Mouse (Mus musculus): ENCODE data around the gene Kif22. TPM values are rescaled to one million over a fixed set of nuclear protein-coding genes. Genes with fewer than 3 reads are reported as not detected.

The Kif22 gene
- total RNA-seq, 2 experiments from 2014 or later, result 50.5 to 57.3 TPM

- ATAC-seq (replicated peaks; ENCODE audit: low FRiP score, poor library complexity, severe bottlenecking), result no peak
These were observed 38.7 kb downstream of the Kif22 start for GRCm38 (mm10) chr7:127003620-127004019.

DNA sequence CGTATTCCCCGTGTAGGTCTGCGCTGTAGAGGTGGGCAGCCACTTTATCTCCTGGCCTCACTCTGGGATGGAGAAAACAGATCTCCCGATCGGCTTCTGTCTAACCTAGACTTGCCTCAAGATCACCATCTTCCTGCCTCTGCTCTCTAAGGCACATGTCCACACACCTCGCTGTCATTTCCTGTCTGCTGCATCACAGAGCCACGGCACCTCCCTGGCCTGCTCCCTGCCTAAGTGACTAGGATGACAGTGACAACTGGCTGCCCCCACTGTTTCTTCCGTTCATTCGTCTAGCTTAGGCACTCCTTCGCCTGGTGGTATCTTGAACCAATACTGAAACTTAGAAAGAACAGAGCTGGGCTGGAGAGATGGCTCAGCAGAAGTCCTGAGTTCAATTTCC, 42.7 kb downstream of the Kif22 start:
- no peak for ATAC-seq (replicated peaks; ENCODE audit: low FRiP score, poor library complexity, severe bottlenecking)

DNA sequence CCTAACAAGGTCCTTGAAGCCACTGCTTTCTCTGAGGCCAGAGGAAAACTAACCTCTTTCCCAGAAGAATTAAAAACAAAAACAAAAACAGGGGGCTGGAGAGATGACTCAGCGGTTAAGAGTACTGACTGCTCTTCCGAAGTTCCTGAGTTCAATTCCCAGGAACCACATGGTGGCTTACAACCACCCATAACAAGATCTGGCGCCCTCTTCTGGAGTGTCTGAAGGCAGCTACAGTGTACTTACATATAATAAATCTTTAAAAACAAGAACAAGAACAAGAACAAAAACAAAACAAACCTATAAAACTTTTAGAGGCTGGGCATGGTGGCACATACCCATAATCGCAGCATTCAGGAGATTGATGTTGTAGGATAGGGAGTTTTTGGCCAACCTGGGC, 45.8 kb downstream of the Kif22 start:
- no peak for ATAC-seq (replicated peaks; ENCODE audit: low FRiP score, poor library complexity, severe bottlenecking)

- ATAC-seq (replicated peaks; ENCODE audit: low FRiP score, poor library complexity, severe bottlenecking), result no peak
These were observed 53.5 kb downstream of the Kif22 start for GRCm38 (mm10) chr7:126988816-126989215.

DNA sequence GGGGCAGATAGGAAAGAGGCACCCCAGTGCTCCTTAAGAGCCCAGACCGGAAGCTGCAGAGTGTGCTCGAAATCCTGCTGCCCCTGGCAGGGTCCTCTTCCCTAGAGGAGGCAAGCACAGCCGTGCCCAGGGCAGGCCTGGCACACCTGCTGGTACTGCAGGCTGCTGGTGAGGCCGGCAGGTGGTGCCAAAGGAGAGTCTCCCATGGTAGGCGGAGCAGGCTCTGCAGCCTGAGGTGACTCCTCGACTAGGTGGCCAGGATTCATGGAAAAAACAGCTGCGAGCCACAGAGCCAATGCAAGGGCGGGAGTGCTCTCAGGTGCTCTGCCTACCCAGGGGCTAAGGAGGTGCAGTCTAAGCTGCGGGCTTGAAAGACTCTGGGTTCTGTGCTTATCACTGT, 56.0 kb downstream of the Kif22 start:
- ATAC-seq (replicated peaks; ENCODE audit: low FRiP score, poor library complexity, severe bottlenecking), result peak; percentile 67

DNA sequence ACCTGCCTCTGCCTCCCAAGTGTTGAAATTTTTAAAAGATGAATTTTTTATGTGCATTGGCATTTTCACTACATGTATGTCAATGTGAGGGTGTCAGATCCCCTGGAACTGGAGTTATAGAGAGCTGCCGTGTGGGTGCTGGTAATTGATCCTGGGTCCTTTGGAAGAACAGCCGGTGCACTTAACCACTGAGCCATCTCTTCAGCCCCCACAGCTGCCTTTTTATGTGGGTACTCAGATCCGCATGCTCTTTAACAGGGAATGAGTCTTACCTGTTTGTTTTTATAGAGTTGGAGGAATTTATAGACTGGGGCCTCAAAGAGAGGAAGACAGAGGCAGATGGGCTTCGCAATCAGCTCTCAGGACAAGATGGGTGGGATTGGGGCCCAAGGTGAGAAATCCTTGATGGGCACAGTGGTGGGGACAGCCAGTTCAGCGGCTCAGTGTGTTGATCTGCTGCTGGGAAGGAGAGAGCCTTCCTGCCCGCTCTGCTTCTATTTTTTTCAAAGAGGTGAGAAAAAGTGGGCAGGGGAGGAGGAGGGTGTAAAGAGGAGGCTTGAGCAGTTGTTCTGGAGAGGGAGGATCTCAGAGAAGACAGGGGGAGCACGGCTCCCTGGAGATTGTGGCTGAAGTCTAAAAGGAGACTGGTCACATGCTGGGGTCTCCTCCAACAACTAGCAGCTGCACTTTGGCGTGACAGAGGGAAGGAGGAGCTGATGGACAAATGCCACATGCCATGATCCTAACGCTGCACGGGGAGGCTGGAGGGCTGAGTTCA, 57.4 kb downstream of the Kif22 start:
- no peak for ATAC-seq (replicated peaks; ENCODE audit: low FRiP score, poor library complexity, severe bottlenecking)

GRCm38 (mm10) chr7:126983113-126983512, 59.2 kb downstream of the Kif22 start:
- ATAC-seq (replicated peaks; ENCODE audit: low FRiP score, poor library complexity, severe bottlenecking), result no peak

GRCm38 (mm10) chr7:126982054-126982453, 60.2 kb downstream of the Kif22 start:
- ATAC-seq (replicated peaks; ENCODE audit: low FRiP score, poor library complexity, severe bottlenecking), result no peak

DNA sequence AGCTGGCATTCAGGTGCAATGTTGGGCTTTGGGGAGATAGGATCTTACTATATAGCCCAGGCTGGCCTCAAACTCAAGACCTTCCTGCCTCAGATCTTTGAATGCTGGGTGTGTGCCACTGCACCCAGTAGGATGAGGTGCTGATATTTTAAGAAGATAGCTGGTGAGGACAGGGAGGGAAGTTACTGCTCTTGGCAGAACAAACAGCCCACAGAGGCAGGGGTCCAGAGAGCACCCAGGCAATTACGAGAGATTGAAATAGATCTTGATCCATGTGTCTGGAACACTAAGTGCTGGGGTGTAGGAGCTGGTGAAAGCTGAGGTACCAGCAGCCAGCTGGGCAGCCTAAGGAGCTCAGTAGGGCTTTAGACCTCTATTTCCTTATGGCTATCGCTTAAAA, 60.7 kb downstream of the Kif22 start:
- no peak for ATAC-seq (replicated peaks; ENCODE audit: low FRiP score, poor library complexity, severe bottlenecking)

GRCm38 (mm10) chr7:126978841-126979240, 63.4 kb downstream of the Kif22 start:
- no peak for ATAC-seq (replicated peaks; ENCODE audit: low FRiP score, poor library complexity, severe bottlenecking)

Other genes with a start within 250 kb of the Kif22 start
Only the 30 nearest of the 31 such genes appear.
- gene Fam57b, start 244.8 kb downstream of the Kif22 start, total RNA-seq (2015; ENCODE audit: low replicate concordance), result not detected in 2 replicates
- not detected in 2 replicates for gene Fam57b, start 244.8 kb downstream of the Kif22 start, total RNA-seq (2017; ENCODE audit: low replicate concordance)
- gene 4930451I11Rik, start 210.8 kb downstream of the Kif22 start, total RNA-seq (2015; ENCODE audit: low replicate concordance), result not detected in 2 replicates
- not detected in 2 replicates for gene 4930451I11Rik, start 210.8 kb downstream of the Kif22 start, total RNA-seq (2017; ENCODE audit: low replicate concordance)
- not detected in 2 replicates for gene Doc2a, start 195.1 kb downstream of the Kif22 start, total RNA-seq (2015; ENCODE audit: low replicate concordance)
- gene Doc2a, start 195.1 kb downstream of the Kif22 start, total RNA-seq (2017; ENCODE audit: low replicate concordance), result not detected in 2 replicates
- 5.2 and 9.2 TPM in 2 replicates for gene Hirip3, start 180.5 kb downstream of the Kif22 start, total RNA-seq (2015; ENCODE audit: low replicate concordance)
- gene Hirip3, start 180.5 kb downstream of the Kif22 start, total RNA-seq (2017; ENCODE audit: low replicate concordance), result 38.2 and 40.8 TPM in 2 replicates
- 14.4 and 35.5 TPM in 2 replicates for gene Ino80e, start 180.1 kb downstream of the Kif22 start, total RNA-seq (2015; ENCODE audit: low replicate concordance)
- gene Ino80e, start 180.1 kb downstream of the Kif22 start, total RNA-seq (2017; ENCODE audit: low replicate concordance), result 4.9 and 9.9 TPM in 2 replicates
- gene Taok2, start 157.8 kb downstream of the Kif22 start, total RNA-seq (2015; ENCODE audit: low replicate concordance), result 6.9 and 9.6 TPM in 2 replicates
- gene Taok2, start 157.8 kb downstream of the Kif22 start, total RNA-seq (2017; ENCODE audit: low replicate concordance), result 17.0 and 31.8 TPM in 2 replicates
- gene Tmem219, start 119.6 kb downstream of the Kif22 start, total RNA-seq (2015; ENCODE audit: low replicate concordance), result 4.0 and 6.3 TPM in 2 replicates
- 2.1 and 6.8 TPM in 2 replicates for gene Tmem219, start 119.6 kb downstream of the Kif22 start, total RNA-seq (2017; ENCODE audit: low replicate concordance)
- 0.77 and 6.9 TPM in 2 replicates for gene Kctd13, start 113.6 kb downstream of the Kif22 start, total RNA-seq (2015; ENCODE audit: low replicate concordance)
- 0.42 and 1.7 TPM in 2 replicates for gene Kctd13, start 113.6 kb downstream of the Kif22 start, total RNA-seq (2017; ENCODE audit: low replicate concordance)
- gene Asphd1, start 92.9 kb downstream of the Kif22 start, total RNA-seq (2015; ENCODE audit: low replicate concordance), result not detected in 2 replicates
- not detected in 2 replicates for gene Asphd1, start 92.9 kb downstream of the Kif22 start, total RNA-seq (2017; ENCODE audit: low replicate concordance)
- gene Sez6l2, start 91.9 kb downstream of the Kif22 start, total RNA-seq (2015; ENCODE audit: low replicate concordance), result not detected in 2 replicates
- gene Sez6l2, start 91.9 kb downstream of the Kif22 start, total RNA-seq (2017; ENCODE audit: low replicate concordance), result 0.84 TPM in 1 of 2 replicates, not detected in the other
- gene Cdipt, start 66.6 kb downstream of the Kif22 start, total RNA-seq (2015; ENCODE audit: low replicate concordance), result 14.8 and 23.1 TPM in 2 replicates
- gene Cdipt, start 66.6 kb downstream of the Kif22 start, total RNA-seq (2017; ENCODE audit: low replicate concordance), result 9.5 and 20.9 TPM in 2 replicates
- gene Cdiptos, start 66.4 kb downstream of the Kif22 start, total RNA-seq (2015; ENCODE audit: low replicate concordance), result 5.0 TPM in 1 of 2 replicates, not detected in the other
- not detected in 2 replicates for gene Cdiptos, start 66.4 kb downstream of the Kif22 start, total RNA-seq (2017; ENCODE audit: low replicate concordance)
- 1.5 and 1.9 TPM in 2 replicates for gene Mvp, start 27.9 kb downstream of the Kif22 start, total RNA-seq (2015; ENCODE audit: low replicate concordance)
- 5.5 and 7.7 TPM in 2 replicates for gene Mvp, start 27.9 kb downstream of the Kif22 start, total RNA-seq (2017; ENCODE audit: low replicate concordance)
- not detected in 2 replicates for gene Pagr1b, start 26.0 kb downstream of the Kif22 start, total RNA-seq (2015; ENCODE audit: low replicate concordance)
- not detected in 2 replicates for gene Pagr1b, start 26.0 kb downstream of the Kif22 start, total RNA-seq (2017; ENCODE audit: low replicate concordance)
- gene Pagr1a, start 25.1 kb downstream of the Kif22 start, total RNA-seq (2015; ENCODE audit: low replicate concordance), result 13.4 and 18.8 TPM in 2 replicates
- gene Pagr1a, start 25.1 kb downstream of the Kif22 start, total RNA-seq (2017; ENCODE audit: low replicate concordance), result 7.0 and 7.1 TPM in 2 replicates
- 1.7 and 1.9 TPM in 2 replicates for gene Gm42742, start 21.4 kb downstream of the Kif22 start, total RNA-seq (2015; ENCODE audit: low replicate concordance)
- 8.1 and 9.1 TPM in 2 replicates for gene Gm42742, start 21.4 kb downstream of the Kif22 start, total RNA-seq (2017; ENCODE audit: low replicate concordance)
- not detected in 2 replicates for gene Prrt2, start 21.3 kb downstream of the Kif22 start, total RNA-seq (2015; ENCODE audit: low replicate concordance)
- gene Prrt2, start 21.3 kb downstream of the Kif22 start, total RNA-seq (2017; ENCODE audit: low replicate concordance), result 1.5 TPM in 1 of 2 replicates, not detected in the other
- gene Maz, start 15.4 kb downstream of the Kif22 start, total RNA-seq (2015; ENCODE audit: low replicate concordance), result 44.9 and 51.3 TPM in 2 replicates
- gene Maz, start 15.4 kb downstream of the Kif22 start, total RNA-seq (2017; ENCODE audit: low replicate concordance), result 25.0 and 49.5 TPM in 2 replicates
- gene Zg16, start 44.9 kb upstream of the Kif22 start, total RNA-seq (2015; ENCODE audit: low replicate concordance), result not detected in 2 replicates
- gene Zg16, start 44.9 kb upstream of the Kif22 start, total RNA-seq (2017; ENCODE audit: low replicate concordance), result 3.2 and 5.0 TPM in 2 replicates
- gene AI467606, start 48.9 kb upstream of the Kif22 start, total RNA-seq (2015; ENCODE audit: low replicate concordance), result 19.8 and 26.8 TPM in 2 replicates
- 17.1 and 19.9 TPM in 2 replicates for gene AI467606, start 48.9 kb upstream of the Kif22 start, total RNA-seq (2017; ENCODE audit: low replicate concordance)
- gene Qprt, start 79.8 kb upstream of the Kif22 start, total RNA-seq (2015; ENCODE audit: low replicate concordance), result 1.7 TPM in 1 of 2 replicates, not detected in the other
- 0.34 TPM in 1 of 2 replicates, not detected in the other for gene Qprt, start 79.8 kb upstream of the Kif22 start, total RNA-seq (2017; ENCODE audit: low replicate concordance)
- gene Spn, start 95.4 kb upstream of the Kif22 start, total RNA-seq (2015; ENCODE audit: low replicate concordance), result 15.8 and 24.9 TPM in 2 replicates
- gene Spn, start 95.4 kb upstream of the Kif22 start, total RNA-seq (2017; ENCODE audit: low replicate concordance), result 58.3 and 60.0 TPM in 2 replicates
- gene Cd2bp2, start 153.6 kb upstream of the Kif22 start, total RNA-seq (2015; ENCODE audit: low replicate concordance), result 8.4 and 36.9 TPM in 2 replicates
- 17.9 and 22.9 TPM in 2 replicates for gene Cd2bp2, start 153.6 kb upstream of the Kif22 start, total RNA-seq (2017; ENCODE audit: low replicate concordance)
- 8.1 and 23.0 TPM in 2 replicates for gene Tbc1d10b, start 166.0 kb upstream of the Kif22 start, total RNA-seq (2015; ENCODE audit: low replicate concordance)
- gene Tbc1d10b, start 166.0 kb upstream of the Kif22 start, total RNA-seq (2017; ENCODE audit: low replicate concordance), result 77.5 and 122 TPM in 2 replicates
- 6.5 and 9.8 TPM in 2 replicates for gene Mylpf, start 166.4 kb upstream of the Kif22 start, total RNA-seq (2015; ENCODE audit: low replicate concordance)
- gene Mylpf, start 166.4 kb upstream of the Kif22 start, total RNA-seq (2017; ENCODE audit: low replicate concordance), result 16.2 and 61.5 TPM in 2 replicates
- 1.5 and 5.2 TPM in 2 replicates for gene Zfp553, start 190.6 kb upstream of the Kif22 start, total RNA-seq (2015; ENCODE audit: low replicate concordance)
- 2.0 and 3.2 TPM in 2 replicates for gene Zfp553, start 190.6 kb upstream of the Kif22 start, total RNA-seq (2017; ENCODE audit: low replicate concordance)
- gene Sept1, start 190.7 kb upstream of the Kif22 start, total RNA-seq (2015; ENCODE audit: low replicate concordance), result 189 and 204 TPM in 2 replicates
- 179 and 191 TPM in 2 replicates for gene Sept1, start 190.7 kb upstream of the Kif22 start, total RNA-seq (2017; ENCODE audit: low replicate concordance)
- gene Zfp771, start 201.8 kb upstream of the Kif22 start, total RNA-seq (2015; ENCODE audit: low replicate concordance), result 1.7 TPM in 1 of 2 replicates, not detected in the other
- gene Zfp771, start 201.8 kb upstream of the Kif22 start, total RNA-seq (2017; ENCODE audit: low replicate concordance), result 0.70 TPM in 1 of 2 replicates, not detected in the other
- 14.0 and 24.8 TPM in 2 replicates for gene Dctpp1, start 218.2 kb upstream of the Kif22 start, total RNA-seq (2015; ENCODE audit: low replicate concordance)
- 2.0 and 8.6 TPM in 2 replicates for gene Dctpp1, start 218.2 kb upstream of the Kif22 start, total RNA-seq (2017; ENCODE audit: low replicate concordance)
- gene Sephs2, start 231.6 kb upstream of the Kif22 start, total RNA-seq (2015; ENCODE audit: low replicate concordance), result 15.6 and 18.8 TPM in 2 replicates
- gene Sephs2, start 231.6 kb upstream of the Kif22 start, total RNA-seq (2017; ENCODE audit: low replicate concordance), result 20.2 and 34.8 TPM in 2 replicates

Data from erythroblast, adult 5-6 weeks (primary cell).